Mouse (Mus musculus): ENCODE measurements at regions not wholly inside any gene's neighbourhood (a gene's known extent, or its start where the extent isn't known, plus 50 kb on each side); places are given as distances from the start of the nearest gene placed in this dataset.

DNA sequence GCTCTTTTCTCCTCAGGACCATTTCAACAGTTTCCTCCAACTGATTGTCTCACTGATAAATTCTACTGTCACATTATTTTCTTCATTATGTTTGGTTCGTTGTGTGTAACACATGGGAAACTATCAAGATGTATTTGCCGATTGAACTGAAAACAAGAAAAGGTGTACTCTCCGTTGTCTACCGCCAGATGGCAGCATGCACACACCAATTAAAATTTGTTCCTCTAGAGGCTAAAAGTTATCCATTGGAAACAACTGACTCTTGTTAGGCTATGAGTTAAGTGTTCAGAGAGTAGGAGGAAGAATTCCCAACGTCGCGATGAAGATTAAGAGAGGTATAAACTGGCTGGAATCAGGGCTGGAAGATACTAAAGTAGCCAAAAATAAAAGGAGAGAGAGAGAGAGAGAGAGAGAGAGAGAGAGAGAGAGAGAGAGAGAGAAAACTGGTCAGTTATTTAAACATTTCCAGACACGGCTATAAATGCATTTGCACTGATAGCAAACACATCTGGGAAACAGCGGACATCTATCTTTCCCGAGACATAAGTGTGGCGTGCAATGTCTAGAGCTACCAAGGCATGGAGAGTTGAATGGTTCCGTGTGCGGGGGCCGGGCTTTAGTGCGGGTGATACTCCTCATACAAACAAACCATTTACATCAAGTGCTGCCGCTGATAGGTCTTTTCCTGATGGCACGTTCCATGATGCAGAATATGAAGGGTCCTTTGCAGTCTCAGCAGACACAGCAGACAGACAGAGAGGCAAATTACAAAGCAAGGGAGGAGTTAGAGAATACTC, 470.3 kb downstream of the Kcnj2 start:
- Histone ChIP-seq H3K36me3 (replicated peaks; ENCODE audit: insufficient read depth, low read length) (no peaks in the 10 kb centered on the region), H3K4me3 (ENCODE audit: low read depth, low read length) (no peak overlapping the region), H3K4me2 (ENCODE audit: low read depth, low read length) (no peak overlapping the region), H3K27ac (ENCODE audit: low read depth) (no peak overlapping the region), H3K27me3 (ENCODE audit: insufficient read depth, low read length) (peaks cover 5% of the 10 kb centered on the region; the same call in 1 of the 2 replicates), H3K9ac (replicated peaks) (no peak overlapping the region), H3K9me3 (ENCODE audit: low read length) (no peaks in the 10 kb centered on the region), H3K4me1 (ENCODE audit: insufficient read depth) (no peaks in the 10 kb centered on the region)
- TF ChIP-seq CTCF (IDR thresholded peaks at IDR 0.05; ENCODE audit: low read depth) (peak; percentile 84), EP300 (IDR thresholded peaks at IDR 0.05; ENCODE audit: low read depth) (no peak)
- WGBS (ENCODE audit: insufficient replicate concordance), result 42% methylated on average over 17 of the region's 17 CpGs
- ATAC-seq, result no peak
- DNase-seq, result peak; percentile 67

DNA sequence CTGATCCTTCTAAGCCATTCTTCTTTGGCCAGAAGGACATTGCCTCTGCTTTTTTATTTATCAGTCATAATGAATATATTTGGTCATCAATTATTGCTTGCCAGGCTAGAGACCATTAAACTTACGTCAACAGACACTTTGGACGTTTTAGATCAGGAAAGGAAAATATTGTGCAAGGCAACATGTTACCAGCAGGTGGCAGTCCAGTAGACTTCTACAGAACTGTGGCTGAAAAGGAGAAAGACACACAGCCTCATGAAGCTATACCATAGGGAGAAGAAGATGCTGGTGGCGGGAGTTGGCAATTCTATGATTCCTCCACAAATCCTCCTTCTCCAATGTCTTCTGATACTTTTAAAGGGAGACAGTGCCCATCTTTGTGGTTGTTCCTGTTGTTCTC, 471.7 kb downstream of the Kcnj2 start:
- no peak overlapping the region for H3K27ac ChIP-seq (ENCODE audit: low read depth)
- ATAC-seq (no peak), DNase-seq (peak; percentile 56)
- H3K36me3 ChIP-seq (replicated peaks; ENCODE audit: insufficient read depth, low read length), result no peaks in the 10 kb centered on the region
- peak; percentile 86 for TF ChIP-seq CTCF (IDR thresholded peaks at IDR 0.05; ENCODE audit: low read depth)
- no peak for TF ChIP-seq EP300 (IDR thresholded peaks at IDR 0.05; ENCODE audit: low read depth)
- no peaks in the 10 kb centered on the region for H3K4me1 ChIP-seq (ENCODE audit: insufficient read depth)
- no peak overlapping the region for H3K4me3 ChIP-seq (ENCODE audit: low read depth, low read length)
- H3K4me2 ChIP-seq (ENCODE audit: low read depth, low read length), result no peak overlapping the region
- H3K27me3 ChIP-seq (ENCODE audit: insufficient read depth, low read length), result peaks cover 5% of the 10 kb centered on the region; the same call in 1 of the 2 replicates
- no peak overlapping the region for H3K9ac ChIP-seq (replicated peaks)
- H3K9me3 ChIP-seq (ENCODE audit: low read length), result no peaks in the 10 kb centered on the region
- WGBS (ENCODE audit: insufficient replicate concordance), result 17% methylated on average over 3 of the region's 3 CpGs

DNA sequence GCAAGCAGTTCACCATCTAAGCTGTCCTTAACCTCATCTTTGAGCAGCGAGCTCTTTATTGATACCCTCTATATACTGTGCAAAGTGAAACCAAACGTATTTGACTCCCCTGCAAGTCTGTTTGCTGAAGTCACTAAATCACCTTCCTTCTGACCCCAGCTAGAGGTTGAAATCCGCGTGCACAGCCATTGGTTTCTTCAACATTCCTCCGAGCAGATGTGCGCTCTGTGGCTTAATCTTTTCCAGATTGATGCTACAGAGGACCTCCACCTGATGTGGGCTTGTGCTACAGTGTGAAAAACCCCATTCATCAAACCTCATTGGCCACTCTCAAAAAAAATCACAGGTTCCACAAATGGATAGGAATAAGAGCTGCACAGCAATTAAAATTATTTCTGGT, 474.0 kb downstream of the Kcnj2 start:
- TF ChIP-seq CTCF (IDR thresholded peaks at IDR 0.05; ENCODE audit: low read depth) (no peak), EP300 (IDR thresholded peaks at IDR 0.05; ENCODE audit: low read depth) (no peak)
- Histone ChIP-seq H3K4me1 (ENCODE audit: insufficient read depth) (no peaks in the 10 kb centered on the region), H3K27ac (ENCODE audit: low read depth) (no peak overlapping the region), H3K9ac (replicated peaks) (no peak overlapping the region), H3K9me3 (ENCODE audit: low read length) (no peaks in the 10 kb centered on the region), H3K36me3 (replicated peaks; ENCODE audit: insufficient read depth, low read length) (no peaks in the 10 kb centered on the region), H3K27me3 (ENCODE audit: insufficient read depth, low read length) (peaks cover 5% of the 10 kb centered on the region; the same call in 1 of the 2 replicates), H3K4me3 (ENCODE audit: low read depth, low read length) (no peak overlapping the region), H3K4me2 (ENCODE audit: low read depth, low read length) (no peak overlapping the region)
- WGBS (ENCODE audit: insufficient replicate concordance), result 68% methylated on average over 6 of the region's 6 CpGs
- ATAC-seq, result no peak
- no peak for DNase-seq

DNA sequence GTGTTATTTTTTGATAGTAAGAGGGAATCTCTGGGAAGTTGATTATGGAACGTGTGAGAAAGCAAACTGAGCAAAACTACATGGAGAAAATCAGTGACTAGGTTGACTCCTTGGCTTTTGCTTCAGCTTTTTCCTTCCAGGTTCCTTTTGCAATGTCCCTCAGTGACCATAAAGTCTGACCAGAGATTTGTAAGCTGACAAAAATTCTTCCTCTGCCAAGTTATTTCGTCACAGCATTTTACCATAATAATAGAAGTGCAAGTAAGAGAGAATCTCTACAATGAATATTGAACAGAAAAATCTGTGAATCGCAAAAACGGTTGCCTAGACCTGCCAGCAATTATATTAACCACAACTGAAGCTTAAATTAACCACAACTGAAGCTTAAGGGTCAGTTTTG, 479.3 kb downstream of the Kcnj2 start:
- DNase-seq (no peak), ATAC-seq (no peak)
- Histone ChIP-seq H3K4me3 (ENCODE audit: low read depth, low read length) (no peak overlapping the region), H3K9ac (replicated peaks) (no peak overlapping the region), H3K36me3 (replicated peaks; ENCODE audit: insufficient read depth, low read length) (no peaks in the 10 kb centered on the region), H3K27me3 (ENCODE audit: insufficient read depth, low read length) (no peaks in the 10 kb centered on the region), H3K27ac (ENCODE audit: low read depth) (no peak overlapping the region), H3K4me2 (ENCODE audit: low read depth, low read length) (no peak overlapping the region), H3K4me1 (ENCODE audit: insufficient read depth) (no peaks in the 10 kb centered on the region), H3K9me3 (ENCODE audit: low read length) (no peaks in the 10 kb centered on the region)
- 80% methylated on average over 4 of the region's 4 CpGs for WGBS (ENCODE audit: insufficient replicate concordance)
- TF ChIP-seq EP300 (IDR thresholded peaks at IDR 0.05; ENCODE audit: low read depth) (no peak), CTCF (IDR thresholded peaks at IDR 0.05; ENCODE audit: low read depth) (no peak)

DNA sequence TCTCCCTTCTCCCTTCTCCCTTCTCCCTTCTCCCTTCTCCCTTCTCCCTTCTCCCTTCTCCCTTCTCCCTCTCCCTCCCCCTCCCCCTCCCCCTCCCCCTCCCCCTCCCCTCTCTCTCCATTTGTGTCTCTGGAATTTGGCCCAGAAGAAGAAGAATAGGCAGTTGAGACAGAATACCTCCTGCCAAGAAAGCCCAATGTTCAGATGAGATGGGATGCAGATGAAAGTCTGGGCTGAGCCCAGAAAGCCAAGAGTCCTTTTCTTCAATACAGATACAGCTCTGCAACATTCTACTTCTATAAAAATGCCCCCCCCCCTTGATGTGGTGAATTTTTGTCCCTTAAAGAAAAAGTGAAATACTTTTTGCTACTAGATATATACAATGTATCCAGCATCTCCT, 489.2 kb downstream of the Kcnj2 start:
- Histone ChIP-seq H3K4me1 (ENCODE audit: insufficient read depth) (no peaks in the 10 kb centered on the region), H3K9me3 (ENCODE audit: low read length) (no peaks in the 10 kb centered on the region), H3K36me3 (replicated peaks; ENCODE audit: insufficient read depth, low read length) (no peaks in the 10 kb centered on the region), H3K4me2 (ENCODE audit: low read depth, low read length) (no peak overlapping the region), H3K27me3 (ENCODE audit: insufficient read depth, low read length) (no peaks in the 10 kb centered on the region), H3K4me3 (ENCODE audit: low read depth, low read length) (no peak overlapping the region), H3K27ac (ENCODE audit: low read depth) (no peak overlapping the region), H3K9ac (replicated peaks) (no peak overlapping the region)
- DNase-seq, result no peak
- no peak for TF ChIP-seq CTCF (IDR thresholded peaks at IDR 0.05; ENCODE audit: low read depth)
- TF ChIP-seq EP300 (IDR thresholded peaks at IDR 0.05; ENCODE audit: low read depth), result no peak
- ATAC-seq, result no peak

DNA sequence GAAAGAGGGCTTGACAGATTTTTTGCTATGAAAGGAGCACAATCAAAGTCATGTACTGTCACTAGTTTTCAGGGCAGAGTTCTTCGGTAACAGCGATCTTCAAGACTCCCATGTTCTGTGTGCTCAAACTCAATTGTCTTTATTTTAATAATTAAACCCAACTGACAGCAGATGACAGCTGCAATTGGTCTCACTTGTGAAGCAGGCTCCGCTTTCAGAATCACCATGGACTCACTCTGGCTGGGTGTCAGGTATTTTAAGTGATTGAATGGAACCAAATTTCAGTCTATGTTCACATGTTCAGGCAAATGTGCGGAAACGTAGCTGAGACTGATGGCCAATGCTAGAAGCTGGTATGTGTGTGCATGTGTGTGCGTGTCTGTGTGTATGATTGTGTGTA, 489.7 kb downstream of the Kcnj2 start:
- no peak for DNase-seq
- H3K9me3 ChIP-seq (ENCODE audit: low read length), result no peaks in the 10 kb centered on the region
- H3K27me3 ChIP-seq (ENCODE audit: insufficient read depth, low read length), result no peaks in the 10 kb centered on the region
- H3K27ac ChIP-seq (ENCODE audit: low read depth), result no peak overlapping the region
- TF ChIP-seq EP300 (IDR thresholded peaks at IDR 0.05; ENCODE audit: low read depth) (no peak), CTCF (IDR thresholded peaks at IDR 0.05; ENCODE audit: low read depth) (no peak)
- ATAC-seq, result no peak
- H3K4me3 ChIP-seq (ENCODE audit: low read depth, low read length), result no peak overlapping the region
- H3K4me1 ChIP-seq (ENCODE audit: insufficient read depth), result no peaks in the 10 kb centered on the region
- 83% methylated on average over 6 of the region's 6 CpGs for WGBS (ENCODE audit: insufficient replicate concordance)
- no peak overlapping the region for H3K4me2 ChIP-seq (ENCODE audit: low read depth, low read length)
- no peak overlapping the region for H3K9ac ChIP-seq (replicated peaks)
- no peaks in the 10 kb centered on the region for H3K36me3 ChIP-seq (replicated peaks; ENCODE audit: insufficient read depth, low read length)
